Mouse (Mus musculus) heart, adult 11 months (tissue): ENCODE measurements around the gene Gm11011.
A peak's percentile ranks its signal among the peaks of the same experiment; 100 is the strongest.

Experiments
- DNase-seq: peaks from one replicate; pipeline ENCODE4 v3.0.0; 2022

Gene Gm11011

GRCm38 (mm10) chr2:169586688-169587087 is 857 bp downstream of the Gm11011 start:
- no peak for DNase-seq

DNA sequence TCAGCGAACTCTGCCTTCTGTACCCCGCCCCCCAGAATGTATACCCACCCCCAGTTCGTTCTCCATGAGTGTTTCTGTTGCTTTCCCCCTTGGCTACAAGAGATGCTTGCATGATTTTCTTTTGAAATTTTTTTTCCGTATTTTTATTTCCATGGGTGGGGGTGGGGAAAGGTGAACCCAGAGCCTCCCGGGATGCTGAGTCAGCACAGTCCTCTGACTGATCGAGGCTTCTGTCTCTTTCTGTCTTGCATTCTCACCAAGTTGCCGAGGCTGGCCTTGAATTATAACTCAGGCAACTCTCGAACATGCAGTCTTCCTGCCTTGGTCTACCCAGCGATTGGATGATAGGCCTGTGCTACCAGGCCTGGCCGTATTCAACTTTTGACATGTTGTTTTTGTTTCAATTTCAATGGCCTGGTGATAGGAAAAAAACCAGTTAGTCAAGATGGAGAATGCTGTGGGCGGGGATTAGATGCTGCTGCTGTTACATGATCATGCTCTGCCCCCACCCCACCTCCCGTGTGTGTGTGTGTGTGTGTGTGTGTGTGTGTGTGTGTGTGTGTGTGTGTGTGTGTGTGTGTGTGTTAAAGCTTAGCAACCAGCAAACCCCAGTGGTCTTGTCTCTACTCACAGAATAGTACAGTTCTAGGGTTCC is 1.8 kb downstream of the Gm11011 start:
- DNase-seq = no peak

- DNase-seq = no peak
Observed at GRCm38 (mm10) chr2:169584745-169585456, 2.6 kb downstream of the Gm11011 start.

DNA sequence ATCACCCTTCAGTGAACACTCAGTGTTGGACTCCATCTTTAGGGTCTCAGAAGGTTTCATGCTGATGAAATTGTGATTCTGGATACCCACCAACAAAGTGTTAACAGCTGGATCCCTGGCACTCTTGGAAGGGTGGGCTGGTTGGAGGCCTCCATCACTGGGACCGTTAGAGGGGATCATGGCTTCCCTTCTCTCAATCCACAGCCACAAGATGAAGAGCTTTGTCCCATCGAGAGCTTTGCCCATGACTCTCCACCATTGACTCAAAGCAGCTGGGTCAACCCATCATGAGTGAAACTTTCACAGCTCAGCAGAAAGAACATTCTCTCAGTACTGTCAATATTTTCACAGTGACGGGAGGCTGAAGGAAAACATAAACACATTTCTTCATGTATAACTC is 4.1 kb downstream of the Gm11011 start:
- DNase-seq = peak; percentile 62

GRCm38 (mm10) chr2:169577508-169578196 is 9.9 kb downstream of the Gm11011 start:
- DNase-seq = no peak

DNA sequence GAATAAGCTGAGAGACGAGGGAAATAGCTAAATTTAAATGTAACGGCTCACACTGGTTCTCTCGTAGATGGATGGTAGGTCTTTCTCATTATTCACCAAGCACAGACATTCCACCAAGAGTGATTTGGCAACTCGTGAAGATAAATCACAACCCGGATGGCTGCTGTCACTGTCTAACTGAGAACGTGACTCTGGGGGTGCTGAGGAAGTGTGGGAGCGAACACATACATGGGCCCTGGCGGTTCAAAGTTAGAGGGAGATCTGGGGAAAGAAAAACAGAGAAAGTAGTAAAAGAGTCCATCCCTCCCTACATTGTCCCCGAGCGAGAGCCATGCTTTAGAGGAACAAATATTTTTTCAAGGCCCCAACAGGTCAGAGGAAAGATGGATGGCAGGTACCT is 17.5 kb downstream of the Gm11011 start:
- DNase-seq = no peak

- DNase-seq = peak; percentile 40
Observed at GRCm38 (mm10) chr2:169566159-169566558, 21.4 kb downstream of the Gm11011 start.

- peak; percentile 28 for DNase-seq
Observed at GRCm38 (mm10) chr2:169565751-169566150, 21.8 kb downstream of the Gm11011 start.

DNA sequence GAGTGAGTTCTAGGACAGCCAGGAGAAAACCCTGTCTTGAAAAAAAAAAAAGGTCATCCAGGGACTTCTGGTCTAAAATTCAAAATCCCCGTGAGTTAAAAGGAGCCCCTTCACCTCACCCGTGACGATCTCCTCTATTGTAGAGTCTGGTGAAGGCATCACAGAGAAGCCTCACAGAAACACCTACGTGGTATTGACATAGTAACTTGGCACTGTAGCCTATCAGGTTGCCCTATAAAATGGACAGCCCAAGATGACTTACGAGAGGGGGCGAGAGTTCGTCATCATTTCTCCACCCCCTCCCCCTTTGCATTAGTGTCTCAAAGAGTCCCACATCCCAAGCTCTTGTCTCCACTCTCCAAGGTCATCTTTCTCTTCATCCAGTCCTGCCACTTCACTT is 41.9 kb downstream of the Gm11011 start:
- no peak for DNase-seq

DNA sequence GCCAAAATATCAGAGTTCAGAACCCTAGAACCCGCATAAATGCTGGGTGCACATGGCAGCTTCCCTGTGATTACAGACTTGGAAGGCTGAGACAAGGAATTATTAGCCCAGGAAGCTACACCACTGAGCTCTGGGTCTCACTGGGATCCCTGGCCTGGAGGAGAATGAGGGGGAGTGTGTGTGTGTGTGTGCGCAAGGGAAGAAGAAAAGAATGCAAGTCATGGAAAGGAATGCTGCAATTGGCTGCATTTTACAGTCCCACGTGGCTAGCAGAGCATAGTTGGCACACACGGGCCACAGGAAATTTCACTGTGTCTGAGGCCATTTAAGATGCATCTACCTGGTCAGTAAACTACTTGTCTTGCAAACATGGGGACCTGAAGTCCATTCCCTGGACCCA is 48.6 kb downstream of the Gm11011 start:
- DNase-seq = no peak
